Mouse (Mus musculus) G1E (cell line): ENCODE results near the gene Mgll. TPM values are rescaled to one million over a fixed set of nuclear protein-coding genes. Genes with fewer than 3 reads are reported as not detected.

Experiments
- ATAC-seq: 2 replicates; pipeline ENCODE4 v1.8.0; 2016; ENCODE audit warnings: mild to moderate bottlenecking; ENCODE audit not compliant: insufficient number of reproducible peaks, poor library complexity, low FRiP score, severe bottlenecking; ENCODE audit errors: extremely low read depth
- DNase-seq: peaks from one replicate; pipeline ENCODE4 v3.0.0; 2012; ENCODE audit warnings: low spot score
- H3K27me3 ChIP-seq: 2 replicates; pipeline ENCODE4 v1.6.1; 2012; ENCODE audit warnings: mild to moderate bottlenecking, low read length, inconsistent platforms; ENCODE audit not compliant: insufficient read depth
- H3K36me3 ChIP-seq: replicated peaks from 2 replicates; pipeline ENCODE3; 2012; ENCODE audit warnings: mild to moderate bottlenecking, inconsistent platforms
- H3K4me1 ChIP-seq: 2 replicates; pipeline ENCODE4 v1.6.1; 2012; ENCODE audit warnings: low read depth, low read length, inconsistent platforms, mixed read lengths; ENCODE audit not compliant: insufficient read depth
- H3K4me3 ChIP-seq: 2 replicates; pipeline ENCODE4 v1.5.1; 2012; ENCODE audit warnings: low read depth, mild to moderate bottlenecking, inconsistent platforms, low read length, moderate library complexity, mixed read lengths
- H3K9me3 ChIP-seq: replicated peaks from 2 replicates; pipeline ENCODE4 v1.6.1; 2012; ENCODE audit warnings: inconsistent platforms
- CTCF ChIP-seq: IDR thresholded peaks from 2 replicates; pipeline ENCODE4 v1.5.1; 2012; ENCODE audit warnings: low read depth, low read length, inconsistent platforms, mixed read lengths
- GATA1 ChIP-seq: IDR thresholded peaks from 2 replicates; pipeline ENCODE4 v1.6.1; 2012; ENCODE audit warnings: borderline replicate concordance, low read length, inconsistent platforms, mixed read lengths
- GATA2 ChIP-seq: IDR thresholded peaks from 2 replicates; pipeline ENCODE4 v1.6.1; 2012; ENCODE audit warnings: low read depth, low read length, inconsistent platforms, borderline replicate concordance
- POLR2AphosphoS5 ChIP-seq: IDR thresholded peaks from 2 replicates; pipeline ENCODE4 v1.6.1; 2012; ENCODE audit warnings: low read depth, low read length, inconsistent platforms; ENCODE audit not compliant: insufficient replicate concordance
- TAL1 ChIP-seq: conservative IDR thresholded peaks from 2 replicates; pipeline ENCODE4 v1.6.1; 2012; ENCODE audit warnings: low read depth, low read length, inconsistent platforms, mixed read lengths
- polyA plus RNA-seq: library from polyadenylated mRNA; stranded (reverse); fragments of >175 nt; gene quantifications from 2 replicates; pipeline ENCODE4 v1.2.3, GENCODE M21; 2012
- total RNA-seq, 2 experiments: library from RNA; stranded (forward) in 1 of 2; stranded (reverse) in 1 of 2; fragments of 200-1000 nt in 1 of 2; fragments of >200 nt in 1 of 2; fragmentation: Nextera tagmentation in 1 of 2; gene quantifications; 2 replicates each; pipeline ENCODE4 v1.2.3; 2014 to 2017

Gene Mgll
- total and polyA plus RNA-seq, 3 experiments = 0.03 to 41.5 (median 0.11) TPM

DNA sequence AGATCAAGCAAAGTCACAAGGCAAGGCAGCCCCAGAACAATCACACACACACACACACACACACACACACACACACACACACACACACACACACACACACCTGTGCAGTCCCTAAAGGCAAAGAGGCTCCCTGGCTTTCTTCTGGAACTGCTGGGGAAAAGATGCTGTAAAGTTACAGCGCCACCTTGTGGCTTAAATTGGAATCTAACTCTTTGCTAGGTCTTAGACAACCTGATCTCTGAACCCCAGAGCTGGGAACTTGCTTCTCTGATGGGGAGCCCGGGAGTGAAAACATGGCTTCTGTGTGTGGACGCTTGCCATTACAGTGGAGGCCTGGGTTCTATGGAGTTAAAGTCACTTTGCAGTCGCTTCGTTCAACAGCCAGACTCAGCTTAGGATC, 131.4 kb downstream of the Mgll start:
- Histone ChIP-seq H3K4me1 (no peaks in the 10 kb centered on the region; the same call in 1 of the 2 replicates), H3K9me3 (no peaks in the 10 kb centered on the region; the same call in 1 of the 2 replicates), H3K27me3 (peaks cover 69% of the 10 kb centered on the region), H3K36me3 (no peaks in the 10 kb centered on the region), H3K4me3 (no peak overlapping the region)
- DNase-seq (peak; percentile 67), ATAC-seq (no peak)
- TF ChIP-seq GATA2 (no peak), CTCF (peak; percentile 44)

GRCm38 (mm10) chr6:88857249-88857648, 133.0 kb downstream of the Mgll start:
- H3K9me3 ChIP-seq = peaks cover 3% of the 10 kb centered on the region
- H3K27me3 ChIP-seq = peaks cover 72% of the 10 kb centered on the region
- no peak overlapping the region for H3K4me3 ChIP-seq
- DNase-seq = no peak
- H3K4me1 ChIP-seq = peaks cover 3% of the 10 kb centered on the region; the same call in 1 of the 2 replicates
- TF ChIP-seq GATA2 (no peak), TAL1 (no peak), GATA1 (no peak), CTCF (no peak)
- ATAC-seq = no peak
- no peaks in the 10 kb centered on the region for H3K36me3 ChIP-seq

- Histone ChIP-seq H3K36me3 (no peaks in the 10 kb centered on the region), H3K27me3 (peaks cover 73% of the 10 kb centered on the region), H3K4me3 (no peak overlapping the region), H3K4me1 (peaks cover 3% of the 10 kb centered on the region; the same call in 1 of the 2 replicates), H3K9me3 (peaks cover 3% of the 10 kb centered on the region)
- no peak for TF ChIP-seq TAL1
- TF ChIP-seq CTCF = no peak
- TF ChIP-seq GATA2 = no peak
- DNase-seq (no peak), ATAC-seq (no peak)
Observed at GRCm38 (mm10) chr6:88857830-88858229, 133.6 kb downstream of the Mgll start.

GRCm38 (mm10) chr6:88858341-88858740, 134.1 kb downstream of the Mgll start:
- no peak for DNase-seq

GRCm38 (mm10) chr6:88860914-88861313, 136.7 kb downstream of the Mgll start:
- ATAC-seq (no peak), DNase-seq (peak; percentile 61)
- peaks cover 3% of the 10 kb centered on the region for H3K9me3 ChIP-seq
- H3K4me3 ChIP-seq = no peak overlapping the region
- no peaks in the 10 kb centered on the region for H3K36me3 ChIP-seq
- peaks cover 73% of the 10 kb centered on the region for H3K27me3 ChIP-seq
- TF ChIP-seq GATA1 = no peak
- TF ChIP-seq GATA2 = no peak
- TF ChIP-seq CTCF = peak; percentile 28; the same call in 1 of the 2 replicates
- H3K4me1 ChIP-seq = peaks cover 3% of the 10 kb centered on the region; the same call in 1 of the 2 replicates

More at GRCm38 (mm10) chr6:88858341-88858740, 134.1 kb downstream of the Mgll start:
- Histone ChIP-seq H3K4me1 (peaks cover 3% of the 10 kb centered on the region; the same call in 1 of the 2 replicates), H3K36me3 (no peaks in the 10 kb centered on the region), H3K27me3 (peaks cover 74% of the 10 kb centered on the region), H3K9me3 (peaks cover 3% of the 10 kb centered on the region), H3K4me3 (no peak overlapping the region)
- no peak for ATAC-seq
- TF ChIP-seq CTCF (no peak), GATA1 (no peak), GATA2 (no peak), TAL1 (no peak), POLR2AphosphoS5 (no peak)

DNA sequence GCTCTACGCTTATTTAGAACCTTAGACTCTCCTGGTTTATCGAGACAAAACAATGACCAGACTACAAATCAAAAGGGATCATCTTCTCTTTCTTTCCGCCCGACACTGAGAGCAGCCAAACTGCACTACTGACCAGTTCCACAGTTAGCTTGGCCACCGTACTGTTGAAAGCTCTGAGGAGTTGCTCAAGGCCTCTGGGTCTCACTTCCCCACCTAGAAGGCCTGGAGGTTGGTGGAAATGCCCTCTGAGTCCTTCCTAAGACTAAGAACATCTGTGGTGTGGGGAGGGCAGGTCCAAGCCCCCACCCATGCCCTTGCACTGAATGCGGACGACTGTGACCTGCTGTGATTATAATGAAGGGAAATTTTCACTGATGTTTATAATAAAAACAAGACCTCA, 141.5 kb downstream of the Mgll start:
- Histone ChIP-seq H3K4me3 (no peak overlapping the region), H3K36me3 (no peaks in the 10 kb centered on the region), H3K9me3 (peaks cover 3% of the 10 kb centered on the region), H3K27me3 (peaks cover 55% of the 10 kb centered on the region), H3K4me1 (peaks cover 2% of the 10 kb centered on the region; the same call in 1 of the 2 replicates)
- ATAC-seq (no peak), DNase-seq (no peak)
- no peak for TF ChIP-seq POLR2AphosphoS5
- TF ChIP-seq GATA2 = no peak
- no peak for TF ChIP-seq GATA1
- no peak for TF ChIP-seq TAL1
- TF ChIP-seq CTCF = no peak

- Histone ChIP-seq H3K36me3 (no peaks in the 10 kb centered on the region), H3K4me3 (no peak overlapping the region), H3K27me3 (peaks cover 66% of the 10 kb centered on the region), H3K4me1 (no peaks in the 10 kb centered on the region), H3K9me3 (peaks cover 4% of the 10 kb centered on the region)
- ATAC-seq (no peak), DNase-seq (no peak)
- TF ChIP-seq GATA2 (no peak), TAL1 (no peak), POLR2AphosphoS5 (no peak), CTCF (no peak), GATA1 (no peak)
Observed at GRCm38 (mm10) chr6:88869459-88869858, 145.2 kb downstream of the Mgll start.
